ENCODE assay signal across 16 mouse cellular contexts in the genomic region with DNA sequence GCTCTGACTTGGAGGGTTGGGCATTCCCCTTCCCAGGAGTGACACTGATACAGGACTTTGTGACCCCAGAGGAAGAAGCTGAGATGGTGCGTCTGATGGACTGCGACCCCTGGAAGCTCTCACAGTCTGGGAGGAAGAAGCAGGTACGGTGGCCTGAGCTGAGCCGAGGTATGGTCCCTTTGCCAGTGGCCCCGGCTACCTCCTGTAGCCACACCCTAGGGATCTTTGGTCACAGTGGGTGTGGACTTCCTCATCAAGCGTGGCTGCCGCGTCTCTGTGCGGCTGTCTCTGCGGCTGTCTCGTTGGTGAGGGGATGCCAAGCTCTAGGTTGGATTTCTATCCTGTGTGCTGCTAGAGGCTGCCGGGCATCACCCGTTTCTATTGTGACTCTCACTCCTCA. TPM values are rescaled to one million over a fixed set of nuclear protein-coding genes. Genes with fewer than 3 reads are reported as not detected.
DNase-seq lines count a peak whose midpoint lies in the region; ATAC-seq and TF ChIP-seq lines count a peak whose summit lies in the region.
"Had no signal": no experiment of that assay in that cellular context is flagged by ENCODE, and none has a peak within 500 bp of the region (broad histone marks: within the 10 kb centered on the region; RNA-seq: fewer than 3 reads in every experiment).

No protein-coding gene starts in this region.

- no peak overlapping the region for H3K4me3 ChIP-seq in spleen, adult 2 months (ENCODE audit: extremely low read depth, insufficient read depth, insufficient read length)
- no peak overlapping the region for H3K4me3 ChIP-seq in liver, embryonic 16.5 days (ENCODE audit: low read depth, low read length)
- H3K4me3 ChIP-seq: embryonic facial prominence, embryonic 12.5 days; forebrain, embryonic 15.5 days; heart, embryonic 13.5 days; hindbrain, embryonic 12.5 days had no signal

- peaks cover 5% of the 10 kb centered on the region; the same call in 1 of the 2 replicates for H3K4me1 ChIP-seq in spleen, adult 2 months (ENCODE audit: control insufficient read depth, insufficient read depth, insufficient read length)
- H3K4me1 ChIP-seq in liver, embryonic 16.5 days (ENCODE audit: control insufficient read depth, low read depth, low read length), result peaks cover 24% of the 10 kb centered on the region

- peak overlapping the region; percentile 31; the same call in 1 of the 2 replicates for H3K27ac ChIP-seq in spleen, adult 2 months (ENCODE audit: insufficient read depth, low read length)
- peak overlapping the region; percentile 45 for H3K27ac ChIP-seq in liver, embryonic 16.5 days (ENCODE audit: low read length)
- H3K27ac ChIP-seq: embryonic facial prominence, embryonic 12.5 days; forebrain, embryonic 15.5 days; heart, embryonic 13.5 days; hindbrain, embryonic 12.5 days; hindbrain, postnatal 0 days had no signal

- TF ChIP-seq CTCF in spleen, adult 2 months (IDR thresholded peaks at IDR 0.05; ENCODE audit: extremely low read depth, insufficient read depth, insufficient read length, insufficient replicate concordance), result no peak

- H3K9ac ChIP-seq in liver, embryonic 16.5 days (ENCODE audit: low read depth, low read length), result no peak overlapping the region
- H3K9ac ChIP-seq: embryonic facial prominence, embryonic 12.5 days; forebrain, embryonic 15.5 days; heart, embryonic 13.5 days; hindbrain, embryonic 12.5 days had no signal

- no peak for DNase-seq in spleen, adult 2 months (ENCODE audit: low read depth in 1 of 2, low spot score in 2 of 2)
- DNase-seq in spleen, postnatal 36 days (ENCODE audit: low spot score in 2 of 2), result no peak
- DNase-seq in testis, postnatal 10 days (ENCODE audit: low spot score), result no peak
- no peak for DNase-seq in gastrocnemius, adult 8-10 months (ENCODE audit: low spot score in 2 of 2)
- DNase-seq: adrenal gland, adult 8-10 months; adrenal gland, postnatal 36 days; gastrocnemius, postnatal 14 days; heart, postnatal 4 days had no signal

- no peak overlapping the region for H3K4me2 ChIP-seq in liver, embryonic 16.5 days (ENCODE audit: low read depth, low read length)
- H3K4me2 ChIP-seq: embryonic facial prominence, embryonic 12.5 days; forebrain, embryonic 15.5 days; heart, embryonic 13.5 days; hindbrain, embryonic 12.5 days had no signal

- H3K9me3 ChIP-seq in liver, embryonic 16.5 days (replicated peaks; ENCODE audit: control insufficient read depth, low read length), result no peaks in the 10 kb centered on the region
- H3K9me3 ChIP-seq: forebrain, embryonic 15.5 days; heart, embryonic 13.5 days; hindbrain, embryonic 12.5 days had no signal

- no peak for ATAC-seq in liver, embryonic 16.5 days (ENCODE audit: low read depth)
- 0 out of 2 replicates have a peak, but pooled peaks have one; percentile 7 for ATAC-seq in monocyte, adult 5-6 weeks (replicated peaks; ENCODE audit: insufficient number of reproducible peaks, low FRiP score, low TSS enrichment, poor library complexity, severe bottlenecking)
- ATAC-seq: CD4-positive, CD25-positive, alpha-beta regulatory T cell, adult 4 months; forebrain, embryonic 15.5 days; hindbrain, postnatal 0 days had no signal

- no peak for TF ChIP-seq POLR2A in spleen, adult 2 months (IDR thresholded peaks at IDR 0.05; ENCODE audit: low read depth, low read length)

- H3K36me3 ChIP-seq in spleen, adult 2 months (ENCODE audit: control insufficient read depth, insufficient read depth, low read length), result peaks cover 22% of the 10 kb centered on the region
- peaks cover 28% of the 10 kb centered on the region for H3K36me3 ChIP-seq in liver, embryonic 16.5 days (ENCODE audit: control insufficient read depth, insufficient read depth)

- 78% methylated on average over 13 of the region's 13 CpGs for WGBS in spleen, adult 2 months
- 65% methylated on average over 13 of the region's 13 CpGs for WGBS in liver, embryonic 16.5 days (ENCODE audit: insufficient replicate concordance)

- H3K27me3 ChIP-seq in spleen, adult 2 months (ENCODE audit: control insufficient read depth, insufficient read depth, low read length), result no peaks in the 10 kb centered on the region
- no peaks in the 10 kb centered on the region for H3K27me3 ChIP-seq in liver, embryonic 16.5 days (ENCODE audit: control insufficient read depth, insufficient read depth, low read depth, low read length)
- H3K27me3 ChIP-seq: embryonic facial prominence, embryonic 12.5 days; forebrain, embryonic 15.5 days; heart, embryonic 13.5 days; hindbrain, embryonic 12.5 days had no signal

RNA-seq across cellular contexts. Expression of a gene that starts 3.4 kb away (rescaled TPM):
- 19.6 and 28.4 TPM in 2 replicates for polyA plus RNA-seq in spleen, adult 2 months (2012; rRNA removed)
- 11.3 and 12.9 TPM in 2 replicates for polyA plus RNA-seq in liver, embryonic 16.5 days (2015; fragmentation: Nextera tagmentation; extraction: Ambion mirVana)
- total RNA-seq in monocyte, adult 5-6 weeks (2017), result 8.4 to 14.0 TPM (median 11.1 TPM) in 3 replicates
- total RNA-seq in gastrocnemius, adult 8-10 months (2022), result 1 to 10 TPM; 3.4 to 6.1 (median 4.1) TPM

RNA-seq across cellular contexts. Expression of a gene that starts 3.5 kb away (rescaled TPM):
- 39.5 and 46.4 TPM in 2 replicates for polyA plus RNA-seq in spleen, adult 2 months (2012; rRNA removed)
- 30.5 and 33.9 TPM in 2 replicates for polyA plus RNA-seq in liver, embryonic 16.5 days (2015; fragmentation: Nextera tagmentation; extraction: Ambion mirVana)
- total RNA-seq in monocyte, adult 5-6 weeks (2017), result 20.4 to 31.1 TPM (median 22.4 TPM) in 3 replicates
- 1 to 10 TPM; 4.1 to 5.7 (median 4.2) TPM for total RNA-seq in gastrocnemius, adult 8-10 months (2022)

RNA-seq across cellular contexts. Expression of a gene that starts 23.0 kb away (rescaled TPM):
- polyA plus RNA-seq in spleen, adult 2 months (2012; rRNA removed), result 32.3 and 38.1 TPM in 2 replicates
- 104 and 118 TPM in 2 replicates for polyA plus RNA-seq in liver, embryonic 16.5 days (2015; fragmentation: Nextera tagmentation; extraction: Ambion mirVana)
- 80.7 to 92.5 TPM (median 81.7 TPM) in 3 replicates for total RNA-seq in monocyte, adult 5-6 weeks (2017)
- 10 to 100 TPM; 60.0 to 72.5 (median 60.7) TPM for total RNA-seq in gastrocnemius, adult 8-10 months (2022)

RNA-seq across cellular contexts. Expression of a gene that starts 31.1 kb away (rescaled TPM):
- 113 and 167 TPM in 2 replicates for polyA plus RNA-seq in spleen, adult 2 months (2012; rRNA removed)
- 3.6 and 4.0 TPM in 2 replicates for polyA plus RNA-seq in liver, embryonic 16.5 days (2015; fragmentation: Nextera tagmentation; extraction: Ambion mirVana)
- total RNA-seq in monocyte, adult 5-6 weeks (2017), result 49.2 to 68.3 TPM (median 57.3 TPM) in 3 replicates
- 1 to 10 TPM in 1 of 4 experiments, under 1 TPM in 3; 0.32 to 1.0 (median 0.45) TPM for total RNA-seq in gastrocnemius, adult 8-10 months (2022)

RNA-seq across cellular contexts. Expression of a gene that starts 55.7 kb away (rescaled TPM):
- polyA plus RNA-seq in spleen, adult 2 months (2012; rRNA removed), result 38.1 and 43.0 TPM in 2 replicates
- polyA plus RNA-seq in liver, embryonic 16.5 days (2015; fragmentation: Nextera tagmentation; extraction: Ambion mirVana), result 1.9 and 2.0 TPM in 2 replicates
- 20.8 to 45.1 TPM (median 32.3 TPM) in 3 replicates for total RNA-seq in monocyte, adult 5-6 weeks (2017)
- total RNA-seq in gastrocnemius, adult 8-10 months (2022), result 10 to 100 TPM; 24.6 to 27.4 (median 26.7) TPM
